In genomic region chr1:39410085-39410821, GRCm38 (mm10) we compare ENCODE assay signal across 16 mouse cellular contexts. TPM values are rescaled to one million over a fixed set of nuclear protein-coding genes. Genes with fewer than 3 reads are reported as not detected.
DNase-seq lines count a peak whose midpoint lies in the region; ATAC-seq and TF ChIP-seq lines count a peak whose summit lies in the region.
"Had no signal": no experiment of that assay in that cellular context is flagged by ENCODE, and none has a peak within 500 bp of the region (broad histone marks: within the 10 kb centered on the region; RNA-seq: fewer than 3 reads in every experiment).

No protein-coding gene starts in this region.

- H3K9ac ChIP-seq in lung, embryonic 16.5 days (ENCODE audit: low read length): no peak overlapping the region
- H3K9ac ChIP-seq: embryonic facial prominence, embryonic 12.5 days; liver, embryonic 14.5 days; midbrain, embryonic 15.5 days; stomach, embryonic 15.5 days had no signal

- WGBS in lung, embryonic 16.5 days: 64% methylated on average over 19 of the region's 19 CpGs

- H3K27me3 ChIP-seq in lung, embryonic 16.5 days (ENCODE audit: control insufficient read depth, insufficient read depth, low read depth, low read length): no peaks in the 10 kb centered on the region
- H3K27me3 ChIP-seq: embryonic facial prominence, embryonic 12.5 days; midbrain, embryonic 15.5 days; stomach, embryonic 15.5 days had no signal

- intact Hi-C loops in gastrocnemius, adult 2 months (cut with DNase I): no loop called here

- peak; percentile 74 for ATAC-seq in lung, embryonic 16.5 days (ENCODE audit: low read depth)
- no peak for ATAC-seq in inflammation-experienced regulatory T-cells, adult 6 months
- ATAC-seq: forebrain, embryonic 16.5 days; midbrain, embryonic 15.5 days had no signal

- no peak for TF ChIP-seq CTCF in gastrocnemius, adult 2 months (IDR thresholded peaks at IDR 0.05)

- no peaks in the 10 kb centered on the region for H3K36me3 ChIP-seq in lung, embryonic 16.5 days (ENCODE audit: control insufficient read depth, insufficient read depth, low read length)
- H3K36me3 ChIP-seq: embryonic facial prominence, embryonic 12.5 days; midbrain, embryonic 15.5 days; stomach, embryonic 15.5 days had no signal

- peak overlapping the region; percentile 37 for H3K4me3 ChIP-seq in gastrocnemius, adult 2 months
- no peak overlapping the region for H3K4me3 ChIP-seq in lung, embryonic 16.5 days (ENCODE audit: low read length)
- H3K4me3 ChIP-seq: embryonic facial prominence, embryonic 12.5 days; midbrain, embryonic 15.5 days; stomach, embryonic 15.5 days had no signal

- peaks cover 20% of the 10 kb centered on the region for H3K4me1 ChIP-seq in lung, embryonic 16.5 days (replicated peaks; ENCODE audit: control insufficient read depth, insufficient read depth, low read length)
- H3K4me1 ChIP-seq: embryonic facial prominence, embryonic 12.5 days had no signal

- H3K27ac ChIP-seq in gastrocnemius, adult 2 months: peak overlapping the region; percentile 44
- peak overlapping the region; percentile 2 for H3K27ac ChIP-seq in lung, embryonic 16.5 days (ENCODE audit: low read length)
- H3K27ac ChIP-seq: embryonic facial prominence, embryonic 12.5 days; liver, embryonic 14.5 days; midbrain, embryonic 15.5 days; stomach, embryonic 15.5 days had no signal

- H3K9me3 ChIP-seq in lung, embryonic 16.5 days (ENCODE audit: control insufficient read depth, low read length): peaks cover 4% of the 10 kb centered on the region; the same call in 1 of the 2 replicates
- H3K9me3 ChIP-seq: embryonic facial prominence, embryonic 12.5 days; midbrain, embryonic 15.5 days; stomach, embryonic 15.5 days had no signal

- H3K4me2 ChIP-seq in lung, embryonic 16.5 days (ENCODE audit: low read depth, low read length): no peak overlapping the region
- H3K4me2 ChIP-seq: embryonic facial prominence, embryonic 12.5 days; midbrain, embryonic 15.5 days; stomach, embryonic 15.5 days had no signal

- no peak for DNase-seq in gastrocnemius, adult 2 months
- no peak for DNase-seq in gastrocnemius, postnatal 4 days (ENCODE audit: low spot score in 2 of 2)
- peak; percentile 40 for DNase-seq in ZHBTc4 (ENCODE audit: low read depth, low spot score)
- DNase-seq in kidney, adult 18-20 months: peak; percentile 27
- no peak for DNase-seq in layer of hippocampus, postnatal 36 days
- no peak for DNase-seq in thymus, postnatal 0 days (ENCODE audit: low spot score)
- DNase-seq: B cell, adult 2 months; cerebellum, adult 18-20 months; right cerebral cortex, postnatal 14 days had no signal

RNA-seq across cellular contexts. Expression of gene Rpl31, which starts 42.6 kb away (rescaled TPM):
- total RNA-seq in gastrocnemius, adult 2 months (2021): 100 to 1,000 TPM; 512 to 578 TPM
- 1,000 to 10,000 TPM; 1,069 to 1,134 TPM for total RNA-seq in gastrocnemius, postnatal 4 days (2021)
- 449 and 553 TPM in 2 replicates for polyA plus RNA-seq in lung, embryonic 16.5 days (2015; fragmentation: Nextera tagmentation; extraction: Ambion mirVana)
- 100 to 1,000 TPM; 429 to 541 TPM for total RNA-seq in layer of hippocampus, postnatal 36 days (2021)
- 740 and 743 TPM in 2 replicates for polyA plus RNA-seq in thymus, postnatal 0 days (2015; fragmentation: Nextera tagmentation; extraction: Ambion mirVana)
- 100 to 1,000 TPM; 401 to 497 (median 469) TPM for polyA plus RNA-seq in inflammation-experienced regulatory T-cells, adult 6 months (2017; shearing (Covaris generic))

Comparison
In these comparisons a context has a peak if more than half of its experiments do, and no peak if none do; other contexts are left out.
1. DNase-seq: peak in ZHBTc4 (single experiment) and kidney, adult 18-20 months (single experiment); none in gastrocnemius, adult 2 months (single experiment), gastrocnemius, postnatal 4 days (0 of 2), layer of hippocampus, postnatal 36 days (0 of 2) and thymus, postnatal 0 days (single experiment).